Mouse (Mus musculus) liver, embryonic 14.5 days (tissue): ENCODE measurements at regions not wholly inside any gene's neighbourhood (a gene's known extent, or its start where the extent isn't known, plus 50 kb on each side); places are given as distances from the start of the nearest gene placed in this dataset.
"Not testable (repeated sequence)": the region's sequence is repeated elsewhere in the genome, so short reads cannot be mapped to it uniquely, and the experiment has no call there.

ENCODE experiments used
- ATAC-seq: fragments of 200-750 bp; cut with Nextera tagmentation; 2 replicates; pipeline ENCODE4 v1.8.0; 2017; ENCODE audit warnings: moderate number of reproducible peaks, mild to moderate bottlenecking, moderate library complexity; ENCODE audit not compliant: insufficient read depth
- DNase-seq, 3 experiments: peaks; one replicate each; pipeline ENCODE4 v3.0.0-alpha.2; 2012 to 2013; ENCODE audit warnings: low read depth in 3 of 3, low spot score in 3 of 3
- H3K27ac ChIP-seq: fragments of 300-500 bp; sonication (generic); 2 replicates; pipeline ENCODE4 v1.5.1; 2014; ENCODE audit warnings: moderate library complexity, mild to moderate bottlenecking, control low read depth, inconsistent platforms
- H3K27me3 ChIP-seq: fragments of 300-500 bp; sonication (generic); 2 replicates; pipeline ENCODE4 v1.6.1; 2014; ENCODE audit warnings: mild to moderate bottlenecking, low read length, moderate library complexity; ENCODE audit not compliant: control insufficient read depth, insufficient read depth
- H3K36me3 ChIP-seq: fragments of 300-500 bp; sonication (generic); replicated peaks from 2 replicates; pipeline ENCODE4 v1.6.1; 2014; ENCODE audit warnings: low read depth; ENCODE audit not compliant: control insufficient read depth, insufficient read depth
- H3K4me1 ChIP-seq, 2 experiments: fragments of 200-500 bp in 1 of 2; fragments of 300-500 bp in 1 of 2; sonication (generic) in 1 of 2; replicated peaks; 2 replicates each; pipeline ENCODE4 v1.6.1; 2012 to 2014; ENCODE audit warnings: antibody characterized with exemption in 1 of 2, inconsistent platforms in 1 of 2, low read length in 1 of 2; ENCODE audit not compliant: control insufficient read depth in 2 of 2, insufficient read depth in 2 of 2
- H3K4me2 ChIP-seq: fragments of 300-500 bp; sonication (generic); 2 replicates; pipeline ENCODE4 v1.6.1; 2014; ENCODE audit warnings: low read depth, mild to moderate bottlenecking, control low read depth, moderate library complexity
- H3K4me3 ChIP-seq, 2 experiments: fragments of 200-500 bp in 1 of 2; fragments of 300-500 bp in 1 of 2; sonication (generic) in 1 of 2; 2 replicates each; pipeline ENCODE4 v1.5.1; 2012 to 2014; ENCODE audit warnings: low read depth in 2 of 2, low read length in 2 of 2, mild to moderate bottlenecking in 2 of 2, control low read depth in 1 of 2, inconsistent platforms in 1 of 2, moderate library complexity in 1 of 2; ENCODE audit not compliant: insufficient read depth in 1 of 2
- H3K9ac ChIP-seq: fragments of 300-500 bp; sonication (generic); replicated peaks from 2 replicates; pipeline ENCODE4 v1.6.1; 2014; ENCODE audit warnings: mild to moderate bottlenecking, control low read depth, moderate library complexity
- H3K9me3 ChIP-seq: fragments of 300-500 bp; sonication (generic); 2 replicates; pipeline ENCODE4 v1.6.1; 2016; ENCODE audit warnings: low read length, mixed read lengths; ENCODE audit not compliant: control insufficient read depth
- CTCF ChIP-seq: IDR thresholded peaks from 2 replicates; pipeline ENCODE4 v1.5.1; 2016; ENCODE audit warnings: antibody characterized with exemption, low read depth, control low read depth
- EP300 ChIP-seq: IDR thresholded peaks from 2 replicates; pipeline ENCODE4 v1.6.1; 2016; ENCODE audit warnings: antibody characterized with exemption, low read depth
- WGBS: fragments of 180-500 bp; shearing (Covaris S2); extraction: QIAGEN DNeasy Blood & Tissue Kit; methylation state at CpG from one replicate; pipeline ENCODE4 v1.1.7; 2014; ENCODE audit not compliant: insufficient replicate concordance; 5-methylcytosine and 5-hydroxymethylcytosine counted together

- ATAC-seq (no peak), DNase-seq (no peak)
- Histone ChIP-seq H3K27ac (no peak overlapping the region), H3K9me3 (no peaks in the 10 kb centered on the region), H3K4me3 (no peak overlapping the region), H3K36me3 (no peaks in the 10 kb centered on the region), H3K4me1 (no peaks in the 10 kb centered on the region), H3K9ac (no peak overlapping the region), H3K27me3 (no peaks in the 10 kb centered on the region; the same call in none of the 2 replicates), H3K4me2 (no peak overlapping the region)
- TF ChIP-seq CTCF (no peak), EP300 (no peak)
- 62% methylated on average over 5 of the region's 5 CpGs for WGBS
Measured at GRCm38 (mm10) chr13:45160281-45160680, 81.8 kb downstream of the Gm9817 start.

DNA sequence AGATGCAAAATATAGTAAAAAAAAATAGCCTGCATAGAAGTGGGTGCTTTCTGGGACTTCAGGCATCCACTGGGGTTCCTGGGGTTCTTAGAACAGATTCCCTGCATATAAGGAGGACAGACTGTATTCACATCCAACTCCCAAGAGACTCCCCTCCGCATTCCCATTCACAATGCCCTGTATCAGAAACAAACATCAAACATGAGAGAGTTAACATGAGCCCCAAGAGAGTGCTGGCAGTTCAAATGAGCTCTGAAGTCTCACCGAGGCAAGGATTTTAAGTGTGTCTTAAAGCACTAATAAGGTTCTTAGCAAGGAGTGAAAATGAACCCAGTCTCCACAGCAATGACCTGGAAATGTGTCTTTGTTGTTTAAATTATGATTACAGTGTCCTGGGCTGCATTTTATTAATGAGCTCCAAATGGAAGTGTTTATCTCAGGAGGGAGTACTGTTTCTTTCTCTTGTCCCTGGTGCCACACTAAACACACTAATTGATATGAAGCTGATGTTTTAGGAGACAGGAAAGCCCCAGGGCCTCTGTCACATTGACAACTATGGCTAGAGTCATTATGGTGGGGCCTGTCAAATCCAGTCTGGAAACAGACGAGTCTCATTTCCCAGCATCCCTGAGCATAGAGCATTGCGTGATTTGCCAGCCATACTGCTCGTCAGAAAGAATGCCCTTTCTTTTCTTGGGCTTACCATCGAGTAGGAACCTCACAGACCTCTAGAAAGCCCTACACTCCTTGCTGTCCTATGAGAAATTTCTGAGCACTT lies 85.7 kb downstream of the Gm9817 start:
- H3K4me3 ChIP-seq, result no peak overlapping the region
- H3K9me3 ChIP-seq, result no peaks in the 10 kb centered on the region
- no peaks in the 10 kb centered on the region for H3K4me1 ChIP-seq
- H3K4me2 ChIP-seq, result no peak overlapping the region
- H3K9ac ChIP-seq, result no peak overlapping the region
- TF ChIP-seq EP300 (no peak), CTCF (no peak)
- H3K27ac ChIP-seq, result no peak overlapping the region
- WGBS, result 49% methylated on average over 6 of the region's 6 CpGs
- ATAC-seq (no peak), DNase-seq (no peak)
- no peaks in the 10 kb centered on the region; the same call in 1 of the 2 replicates for H3K27me3 ChIP-seq
- no peaks in the 10 kb centered on the region for H3K36me3 ChIP-seq

DNA sequence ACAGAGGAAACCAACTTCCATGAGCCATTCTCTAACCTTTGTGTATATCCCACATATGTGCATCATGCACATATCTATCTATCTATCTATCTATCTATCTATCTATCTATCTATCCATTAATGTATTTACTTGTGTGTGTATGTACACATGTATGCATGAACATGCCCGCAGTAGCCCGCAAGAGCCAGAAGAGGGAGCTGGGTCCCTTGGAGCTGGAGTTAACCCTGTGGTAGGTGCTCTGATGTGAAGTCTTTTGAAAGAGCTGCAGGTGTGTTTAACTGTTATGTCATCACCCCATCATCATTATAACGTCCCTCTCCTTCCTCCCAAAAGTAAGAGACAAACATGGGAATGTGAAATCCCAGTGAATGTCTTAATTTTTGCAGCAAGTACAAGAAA lies 86.7 kb downstream of the Gm9817 start:
- H3K27me3 ChIP-seq, result no peaks in the 10 kb centered on the region; the same call in 1 of the 2 replicates
- no peak overlapping the region for H3K9ac ChIP-seq
- 59% methylated on average over 3 of the region's 3 CpGs for WGBS
- H3K4me3 ChIP-seq, result no peak overlapping the region
- no peak for ATAC-seq
- no peaks in the 10 kb centered on the region for H3K9me3 ChIP-seq
- TF ChIP-seq EP300, result no peak
- peak; percentile 54 for TF ChIP-seq CTCF
- no peaks in the 10 kb centered on the region for H3K4me1 ChIP-seq
- H3K4me2 ChIP-seq, result no peak overlapping the region
- no peak overlapping the region for H3K27ac ChIP-seq
- H3K36me3 ChIP-seq, result no peaks in the 10 kb centered on the region
- no peak for DNase-seq

- DNase-seq, result no peak
- ATAC-seq, result no peak
- no peak overlapping the region for H3K9ac ChIP-seq
- no peaks in the 10 kb centered on the region; the same call in 1 of the 2 replicates for H3K27me3 ChIP-seq
- no peak for TF ChIP-seq CTCF
- no peak for TF ChIP-seq EP300
- no peak overlapping the region for H3K4me3 ChIP-seq
- H3K9me3 ChIP-seq, result no peaks in the 10 kb centered on the region
- H3K4me2 ChIP-seq, result no peak overlapping the region
- H3K27ac ChIP-seq, result no peak overlapping the region
- no peaks in the 10 kb centered on the region for H3K36me3 ChIP-seq
- no peaks in the 10 kb centered on the region for H3K4me1 ChIP-seq
Measured at GRCm38 (mm10) chr13:45169716-45170115, 91.2 kb downstream of the Gm9817 start.

DNA sequence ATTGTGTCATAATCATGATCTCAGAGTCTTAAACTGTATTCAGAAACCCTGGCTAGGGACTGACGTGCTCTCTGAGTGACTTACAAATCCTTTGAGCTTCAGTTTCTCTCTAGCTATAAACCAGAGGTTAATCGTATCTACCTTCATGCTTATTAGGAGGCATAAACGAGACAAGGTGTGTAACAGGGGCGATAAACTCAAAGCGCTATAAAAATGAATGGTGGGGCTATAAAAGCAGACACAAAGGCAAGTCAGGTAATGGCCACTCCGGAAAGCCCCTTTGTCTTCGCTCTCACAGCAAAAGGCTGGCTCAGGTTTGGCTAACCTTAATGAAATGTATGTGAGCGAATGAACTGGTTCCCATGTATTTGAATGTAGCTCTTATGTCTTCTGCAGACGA lies 94.6 kb downstream of the Gm9817 start:
- Histone ChIP-seq H3K9me3 (no peaks in the 10 kb centered on the region), H3K27ac (no peak overlapping the region), H3K4me3 (no peak overlapping the region), H3K27me3 (no peaks in the 10 kb centered on the region; the same call in 1 of the 2 replicates), H3K4me2 (no peak overlapping the region), H3K36me3 (no peaks in the 10 kb centered on the region), H3K4me1 (no peaks in the 10 kb centered on the region), H3K9ac (no peak overlapping the region)
- ATAC-seq, result no peak
- DNase-seq, result no peak
- WGBS, result 63% methylated on average over 9 of the region's 9 CpGs
- TF ChIP-seq CTCF (no peak), EP300 (no peak)

GRCm38 (mm10) chr13:45175711-45176205 lies 97.3 kb downstream of the Gm9817 start:
- 63% methylated on average over 3 of the region's 3 CpGs for WGBS
- not testable (repeated sequence) for H3K4me3 ChIP-seq, H3K27me3 ChIP-seq, H3K4me2 ChIP-seq, H3K27ac ChIP-seq, H3K36me3 ChIP-seq, ATAC-seq, DNase-seq, H3K9me3 ChIP-seq, H3K4me1 ChIP-seq, H3K9ac ChIP-seq
